Mouse (Mus musculus) T-cell, adult 2 months (primary cell): ENCODE measurements around the gene Selenow.

Experiments used
- DNase-seq: peaks from one replicate; pipeline ENCODE4 v3.0.0; 2022; ENCODE audit warnings: low spot score

The Selenow gene

DNA sequence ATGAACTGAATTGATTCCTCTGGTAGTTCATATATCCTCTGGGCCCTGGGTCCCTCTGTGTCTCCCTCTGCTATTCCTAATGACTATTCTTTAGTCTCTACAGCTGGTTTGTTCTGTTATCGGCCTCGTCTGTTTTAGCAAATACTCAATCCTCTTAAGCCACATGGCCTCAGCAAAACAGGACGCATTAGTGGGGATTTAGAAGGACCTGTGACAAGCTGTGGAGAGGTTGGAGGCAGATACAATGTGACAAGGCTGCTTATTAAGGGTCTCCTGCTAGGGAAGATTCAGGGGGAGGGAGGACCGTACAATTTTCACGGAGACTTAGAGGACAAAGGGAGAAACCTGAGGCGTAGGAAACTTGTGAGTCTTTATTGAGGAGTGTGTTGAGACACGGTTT lies 16.3 kb downstream of the Selenow start:
- no peak for DNase-seq

DNA sequence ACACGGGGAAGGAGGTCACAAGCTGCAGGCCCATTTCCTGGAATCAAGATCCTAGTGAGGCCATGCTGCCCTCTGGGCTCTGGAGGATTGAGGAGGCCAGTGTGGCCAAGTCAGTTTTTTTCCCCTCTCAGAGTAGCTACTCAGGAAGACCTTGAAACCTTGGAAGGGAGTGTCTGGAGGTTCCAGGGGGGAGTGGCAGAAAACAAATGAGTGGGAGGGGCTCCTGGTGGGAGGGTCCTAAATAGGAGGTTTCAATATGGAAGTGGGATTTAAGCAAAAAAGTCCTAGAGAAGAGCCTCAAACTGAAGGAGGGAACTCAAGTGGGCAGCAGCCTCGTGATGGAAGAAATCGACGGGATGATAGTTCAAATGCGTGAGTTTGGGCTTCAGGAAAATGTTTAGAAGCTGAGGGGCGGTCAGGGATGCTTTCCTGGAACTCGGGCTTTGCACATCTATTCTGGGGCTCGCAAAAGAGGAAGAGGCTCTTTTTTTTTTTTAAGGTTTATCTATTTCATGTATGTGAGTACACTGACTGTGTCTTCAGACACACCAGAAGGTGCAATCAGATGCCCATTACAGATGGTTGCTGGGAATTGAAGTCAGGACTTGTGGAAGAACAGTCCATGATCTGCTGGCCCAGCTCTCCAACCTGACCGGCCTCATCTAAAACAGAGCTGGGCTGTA lies 20.7 kb downstream of the Selenow start:
- no peak for DNase-seq

DNA sequence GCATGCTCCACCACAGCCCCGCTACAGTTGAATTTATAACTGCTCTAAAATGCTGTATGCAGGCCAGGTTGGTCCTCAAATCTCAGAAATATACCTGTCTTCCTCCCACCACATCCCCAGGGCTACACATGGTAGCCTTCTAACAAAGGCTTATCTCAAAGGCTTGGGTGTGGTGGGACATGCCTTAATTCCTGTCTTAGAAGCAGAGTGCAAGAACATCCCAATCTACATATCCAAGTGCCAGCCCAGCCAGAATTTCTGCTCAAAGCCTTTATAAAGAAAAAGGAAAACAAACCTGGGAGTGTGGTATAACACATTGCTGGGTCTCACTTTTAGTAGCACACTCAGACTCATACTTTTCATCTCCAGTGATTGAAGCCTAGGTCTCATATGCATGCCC lies 28.0 kb downstream of the Selenow start:
- no peak for DNase-seq

DNA sequence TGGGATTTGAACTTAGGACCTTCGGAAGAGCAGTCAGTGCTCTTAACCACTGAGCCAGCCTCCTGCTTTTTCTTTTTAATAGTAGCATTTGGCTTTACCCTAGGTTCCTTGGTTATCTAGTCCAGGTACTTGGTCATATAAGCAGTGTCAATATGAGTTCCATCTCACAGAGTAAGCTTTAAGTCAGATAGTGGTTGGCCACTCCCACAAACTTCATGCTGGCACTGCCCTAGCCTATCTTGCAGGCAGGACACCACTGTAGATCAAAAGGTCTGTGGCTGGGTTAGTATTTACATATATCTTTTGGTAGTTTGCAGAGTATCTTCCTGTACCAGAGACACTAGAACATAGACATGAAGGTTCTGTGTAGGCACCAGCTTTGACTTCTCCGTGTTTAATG lies 38.1 kb downstream of the Selenow start:
- DNase-seq: no peak

DNA sequence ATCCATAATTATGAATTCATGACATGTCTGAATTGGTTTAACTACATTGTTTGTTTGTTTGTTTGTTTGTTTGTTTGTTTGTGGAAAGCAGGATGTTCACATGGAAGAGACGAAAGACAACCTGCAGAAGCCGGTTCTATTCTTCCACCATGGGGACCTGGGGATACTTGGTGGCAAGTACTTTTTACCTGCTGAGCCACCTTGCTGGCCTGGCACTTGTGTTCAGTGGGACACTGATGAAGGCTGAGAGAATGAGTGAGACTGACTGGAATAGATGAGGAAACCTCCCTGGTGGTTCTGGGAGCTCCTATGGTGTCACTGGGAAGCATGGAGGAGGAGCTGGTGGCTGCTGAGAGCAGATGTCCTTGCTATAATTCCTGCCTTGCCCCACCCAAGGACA lies 39.9 kb downstream of the Selenow start, which contains the start of gene Crxos:
Gene Crxos (plus strand): TSS at position 301 of the 400 bp plus-strand sequence.
- no peak for DNase-seq

DNA sequence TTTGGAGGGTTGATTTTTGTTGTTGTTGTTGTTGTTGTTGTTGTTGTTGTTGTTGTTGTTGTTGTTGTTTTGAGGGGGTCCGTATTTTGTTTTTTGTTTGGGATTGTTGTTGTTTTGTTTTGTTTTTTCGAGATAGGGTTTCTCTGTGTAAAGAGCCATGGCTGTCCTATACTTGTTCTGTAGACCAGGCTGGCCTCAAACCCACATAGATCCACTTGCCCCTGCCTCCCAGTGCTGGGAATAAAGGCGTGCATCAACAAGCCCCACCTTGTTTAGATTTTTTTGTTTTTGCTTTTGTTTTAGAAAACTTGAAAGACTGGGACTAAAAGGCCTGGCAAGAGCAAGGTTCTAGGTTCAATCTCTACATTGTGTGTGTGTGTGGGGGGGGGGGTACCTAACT lies 40.4 kb downstream of the Selenow start:
- no peak for DNase-seq

DNA sequence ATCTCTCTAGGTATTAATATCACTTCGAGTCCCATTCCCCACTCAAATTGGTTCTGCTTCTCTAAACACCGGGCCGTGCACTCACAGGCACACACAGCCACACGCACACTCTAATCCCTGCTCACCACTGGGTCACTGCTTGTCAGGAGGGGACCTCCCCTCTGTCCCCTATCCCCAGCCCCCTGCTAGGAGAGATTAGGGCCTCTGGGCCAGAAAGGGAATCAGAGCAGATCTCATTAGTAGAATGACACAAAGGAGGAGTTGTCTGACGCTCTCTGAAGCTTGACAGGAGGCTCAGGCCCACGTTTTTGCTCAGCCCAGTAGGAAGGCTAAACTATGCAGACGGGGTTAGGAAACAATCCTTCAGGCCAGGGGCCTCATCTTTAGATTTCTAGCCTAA lies 40.8 kb downstream of the Selenow start:
- no peak for DNase-seq

DNA sequence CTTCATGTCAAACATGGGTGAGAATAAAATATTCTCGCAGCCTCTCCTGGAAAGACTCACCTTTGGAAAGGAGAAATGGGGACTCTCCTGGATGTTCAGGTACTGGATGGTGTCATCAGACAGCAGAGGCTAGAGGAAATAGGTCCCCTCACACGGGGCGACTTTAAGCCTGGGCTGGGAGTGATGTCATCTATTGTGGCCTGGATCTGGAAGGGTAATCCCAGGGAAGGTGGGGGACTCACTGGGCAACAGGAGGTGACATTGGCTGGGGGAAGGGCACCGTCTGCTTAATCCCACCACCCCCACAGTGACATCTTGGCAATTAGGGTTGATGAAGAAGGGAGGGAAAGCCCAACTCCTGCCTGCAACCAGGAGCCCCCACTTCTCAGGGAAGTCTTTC lies 42.4 kb downstream of the Selenow start, which contains the start of gene Crx:
Gene Crx (minus strand): TSS at position 213 of the 400 bp plus-strand sequence.
- no peak for DNase-seq
